Mouse (Mus musculus) heart, adult 2 months (tissue): ENCODE measurements around the gene Zfp981.
"Not testable (repeated sequence)": the region's sequence is repeated elsewhere in the genome, so short reads cannot be mapped to it uniquely, and the experiment has no call there.

ENCODE experiments used
- CTCF ChIP-seq: fragments of 200-600 bp; IDR thresholded peaks from 2 replicates; pipeline ENCODE4 v1.8.1; 2022; ENCODE audit warnings: antibody characterized with exemption, mild to moderate bottlenecking, moderate library complexity
- EP300 ChIP-seq: fragments of 200-500 bp; IDR thresholded peaks from 2 replicates; pipeline ENCODE4 v1.6.1; 2011; ENCODE audit warnings: low read depth, low read length, control low read depth; ENCODE audit not compliant: insufficient read depth

- TF ChIP-seq EP300, CTCF: not testable (repeated sequence)
Measured at GRCm38 (mm10) chr4:146509029-146509428, 7.2 kb downstream of the Zfp981 start.
